Mouse (Mus musculus): ENCODE measurements around the gene Gm47955. TPM values are rescaled to one million over a fixed set of nuclear protein-coding genes. Genes with fewer than 3 reads are reported as not detected.

The Gm47955 gene
- polyA plus RNA-seq, 1 experiment from 2014 or later, result not detected

GRCm38 (mm10) chr1:83006218-83007179 is 46.4 kb downstream of the Gm47955 start:
- ATAC-seq (ENCODE audit: insufficient number of reproducible peaks, low FRiP score, low TSS enrichment, low read depth), result no peak
- no peaks in the 10 kb centered on the region for H3K27me3 ChIP-seq
- H3K4me3 ChIP-seq, result no peak overlapping the region
- no peaks in the 10 kb centered on the region for H3K36me3 ChIP-seq
- no peak overlapping the region for H3K9ac ChIP-seq
- no peaks in the 10 kb centered on the region for H3K4me1 ChIP-seq
- H3K4me2 ChIP-seq, result no peak overlapping the region
- H3K9me3 ChIP-seq, result no peaks in the 10 kb centered on the region
- H3K27ac ChIP-seq, result no peak overlapping the region
- WGBS, result 77% methylated on average over 8 of the region's 8 CpGs

GRCm38 (mm10) chr1:83007471-83007870 is 47.4 kb downstream of the Gm47955 start:
- H3K9ac ChIP-seq, result no peak overlapping the region
- H3K36me3 ChIP-seq, result no peaks in the 10 kb centered on the region
- WGBS, result 61% methylated on average over 6 of the region's 6 CpGs
- H3K27me3 ChIP-seq, result no peaks in the 10 kb centered on the region
- ATAC-seq (ENCODE audit: insufficient number of reproducible peaks, low FRiP score, low TSS enrichment, low read depth), result no peak
- H3K9me3 ChIP-seq, result no peaks in the 10 kb centered on the region
- H3K27ac ChIP-seq, result no peak overlapping the region
- H3K4me1 ChIP-seq, result no peaks in the 10 kb centered on the region
- no peak overlapping the region for H3K4me2 ChIP-seq
- no peak overlapping the region for H3K4me3 ChIP-seq

Other genes starting within 250 kb of the Gm47955 start
- gene Mff, start 235.4 kb upstream of the Gm47955 start, polyA plus RNA-seq (2015; fragmentation: Nextera tagmentation; extraction: Ambion mirVana), result 191 and 197 TPM in 2 replicates
- gene Tm4sf20, start 191.8 kb upstream of the Gm47955 start, polyA plus RNA-seq (2015; fragmentation: Nextera tagmentation; extraction: Ambion mirVana), result 0.11 TPM in 1 of 2 replicates, not detected in the other
- gene Gm47791, start 189.0 kb upstream of the Gm47955 start, polyA plus RNA-seq (2015; fragmentation: Nextera tagmentation; extraction: Ambion mirVana), result not detected in 2 replicates
- 19.3 and 25.7 TPM in 2 replicates for gene Agfg1, start 120.8 kb upstream of the Gm47955 start, polyA plus RNA-seq (2015; fragmentation: Nextera tagmentation; extraction: Ambion mirVana)
- 0.19 TPM in 1 of 2 replicates, not detected in the other for gene A030005L19Rik, start 47.0 kb upstream of the Gm47955 start, polyA plus RNA-seq (2015; fragmentation: Nextera tagmentation; extraction: Ambion mirVana)
- not detected in 2 replicates for gene A030014E15Rik, start 35.4 kb upstream of the Gm47955 start, polyA plus RNA-seq (2015; fragmentation: Nextera tagmentation; extraction: Ambion mirVana)
- gene Gm6217, start 28.9 kb upstream of the Gm47955 start, polyA plus RNA-seq (2015; fragmentation: Nextera tagmentation; extraction: Ambion mirVana), result not detected in 2 replicates
- not detected in 2 replicates for gene A030003K21Rik, start 16.9 kb upstream of the Gm47955 start, polyA plus RNA-seq (2015; fragmentation: Nextera tagmentation; extraction: Ambion mirVana)
- not detected in 2 replicates for gene Gm7544, start 4.3 kb upstream of the Gm47955 start, polyA plus RNA-seq (2015; fragmentation: Nextera tagmentation; extraction: Ambion mirVana)
- gene Gm47959, start 40.3 kb downstream of the Gm47955 start, polyA plus RNA-seq (2015; fragmentation: Nextera tagmentation; extraction: Ambion mirVana), result not detected in 2 replicates
- 0.45 and 0.70 TPM in 2 replicates for gene Slc19a3, start 78.2 kb downstream of the Gm47955 start, polyA plus RNA-seq (2015; fragmentation: Nextera tagmentation; extraction: Ambion mirVana)
- gene Krtap28-10, start 82.2 kb downstream of the Gm47955 start, polyA plus RNA-seq (2015; fragmentation: Nextera tagmentation; extraction: Ambion mirVana), result not detected in 2 replicates
- not detected in 2 replicates for gene Gm47969, start 84.6 kb downstream of the Gm47955 start, polyA plus RNA-seq (2015; fragmentation: Nextera tagmentation; extraction: Ambion mirVana)
- not detected in 2 replicates for gene A030005K14Rik, start 99.1 kb downstream of the Gm47955 start, polyA plus RNA-seq (2015; fragmentation: Nextera tagmentation; extraction: Ambion mirVana)
- not detected in 2 replicates for gene Krtap28-13, start 100.6 kb downstream of the Gm47955 start, polyA plus RNA-seq (2015; fragmentation: Nextera tagmentation; extraction: Ambion mirVana)
- not detected in 2 replicates for gene Ccl20, start 156.5 kb downstream of the Gm47955 start, polyA plus RNA-seq (2015; fragmentation: Nextera tagmentation; extraction: Ambion mirVana)
- not detected in 2 replicates for gene Daw1, start 199.5 kb downstream of the Gm47955 start, polyA plus RNA-seq (2015; fragmentation: Nextera tagmentation; extraction: Ambion mirVana)